In genomic region chr15:10720188-10720587, GRCm38 (mm10) we compare ENCODE assay signal across 30 mouse cellular contexts. TPM values are rescaled to one million over a fixed set of nuclear protein-coding genes. Genes with fewer than 3 reads are reported as not detected.
A peak's percentile ranks its signal among the peaks of the same experiment; 100 is the strongest.
DNase-seq lines count a peak whose midpoint lies in the region; ATAC-seq and TF ChIP-seq lines count a peak whose summit lies in the region.
"Had no signal": no experiment of that assay in that cellular context is flagged by ENCODE, and none has a peak within 500 bp of the region (broad histone marks: within the 10 kb centered on the region; RNA-seq: fewer than 3 reads in every experiment).

No protein-coding gene starts in this region.

- H3K27ac ChIP-seq in kidney, embryonic 15.5 days = peak overlapping the region; percentile 10; the same call in 1 of the 2 replicates
- H3K27ac ChIP-seq in testis, adult 2 months (ENCODE audit: control insufficient read depth, insufficient read depth, low read depth, low read length) = no peak overlapping the region
- H3K27ac ChIP-seq: hindbrain, embryonic 15.5 days; layer of hippocampus, adult 2 months; liver, embryonic 12.5 days; midbrain, embryonic 13.5 days; stomach, embryonic 15.5 days had no signal

- TF ChIP-seq POLR2A in testis, adult 2 months (IDR thresholded peaks at IDR 0.05; ENCODE audit: control insufficient read depth, low read depth, low read length) = peak; percentile 39; the same call in 1 of the 2 replicates

- WGBS in kidney, embryonic 15.5 days = 75% methylated on average over 11 of the region's 11 CpGs

- no peak for ATAC-seq in kidney, embryonic 15.5 days (replicated peaks; ENCODE audit: low FRiP score)
- ATAC-seq: activated CD4-positive, CD25-positive, alpha-beta regulatory T cell, adult 4 months; forebrain, embryonic 16.5 days; inflammation-experienced regulatory T-cells, adult 6 months; liver, embryonic 12.5 days; liver, postnatal 0 days; midbrain, embryonic 13.5 days had no signal

- no peak for DNase-seq in kidney, adult 8-10 months
- no peak for DNase-seq in testis, postnatal 14 days (ENCODE audit: low spot score)
- DNase-seq in lung, postnatal 14 days = peak; percentile 41
- no peak for DNase-seq in left cerebral cortex, adult 11 months (ENCODE audit: low spot score)
- no peak for DNase-seq in embryo, embryonic 9.5 days (ENCODE audit: extremely low spot score)
- DNase-seq: adrenal gland, adult 2 months; cerebellum, adult 8-10 months; cerebellum, postnatal 25 days; heart, postnatal 14 days; kidney, adult 11 months; kidney, postnatal 36 days; left cerebral cortex, postnatal 4 days; liver, postnatal 0 days; right cerebral cortex, postnatal 25 days; thymus, adult 18-20 months; thymus, postnatal 25 days had no signal

- H3K4me2 ChIP-seq in kidney, embryonic 15.5 days = no peak overlapping the region
- H3K4me2 ChIP-seq: embryonic facial prominence, embryonic 13.5 days; hindbrain, embryonic 15.5 days; liver, embryonic 12.5 days; midbrain, embryonic 13.5 days; stomach, embryonic 15.5 days had no signal

- peaks cover 28% of the 10 kb centered on the region for H3K4me1 ChIP-seq in kidney, embryonic 15.5 days
- H3K4me1 ChIP-seq in testis, adult 2 months (ENCODE audit: control insufficient read depth, insufficient read depth, low read length) = no peaks in the 10 kb centered on the region
- H3K4me1 ChIP-seq: stomach, embryonic 15.5 days had no signal

- no peaks in the 10 kb centered on the region; the same call in 1 of the 2 replicates for H3K36me3 ChIP-seq in kidney, embryonic 15.5 days
- H3K36me3 ChIP-seq in testis, adult 2 months (ENCODE audit: control insufficient read depth, insufficient read depth, low read length) = no peaks in the 10 kb centered on the region; the same call in 1 of the 2 replicates
- H3K36me3 ChIP-seq: hindbrain, embryonic 15.5 days; liver, embryonic 12.5 days; midbrain, embryonic 13.5 days; stomach, embryonic 15.5 days had no signal

- TF ChIP-seq CTCF in testis, adult 2 months (IDR thresholded peaks at IDR 0.05; ENCODE audit: control insufficient read depth, insufficient read depth, insufficient replicate concordance, low read depth, low read length) = no peak

- H3K4me3 ChIP-seq in kidney, embryonic 15.5 days (replicated peaks) = no peak overlapping the region
- H3K4me3 ChIP-seq in testis, adult 2 months (ENCODE audit: control insufficient read depth, low read depth, low read length) = peak overlapping the region; percentile 57
- H3K4me3 ChIP-seq: embryonic facial prominence, embryonic 13.5 days; erythroblast, embryonic 14.5 days; hindbrain, embryonic 10.5 days; hindbrain, embryonic 15.5 days; layer of hippocampus, adult 2 months; liver, embryonic 12.5 days; megakaryocyte, embryonic 14.5 days; midbrain, embryonic 13.5 days; stomach, embryonic 15.5 days had no signal

- H3K9ac ChIP-seq in kidney, embryonic 15.5 days = no peak overlapping the region
- H3K9ac ChIP-seq: embryonic facial prominence, embryonic 13.5 days; hindbrain, embryonic 15.5 days; liver, embryonic 12.5 days; liver, postnatal 0 days; midbrain, embryonic 13.5 days; stomach, embryonic 15.5 days had no signal

- no peaks in the 10 kb centered on the region for H3K9me3 ChIP-seq in kidney, embryonic 15.5 days (replicated peaks)
- H3K9me3 ChIP-seq: hindbrain, embryonic 15.5 days; liver, embryonic 12.5 days; midbrain, embryonic 13.5 days; stomach, embryonic 15.5 days had no signal

- H3K27me3 ChIP-seq in kidney, embryonic 15.5 days = no peaks in the 10 kb centered on the region
- H3K27me3 ChIP-seq in testis, adult 2 months (ENCODE audit: control insufficient read depth, insufficient read depth, low read length) = no peaks in the 10 kb centered on the region
- H3K27me3 ChIP-seq: embryonic facial prominence, embryonic 13.5 days; hindbrain, embryonic 15.5 days; midbrain, embryonic 13.5 days; stomach, embryonic 15.5 days had no signal

RNA-seq across cellular contexts. Expression of gene Rai14, which starts 5.8 kb away (rescaled TPM):
- polyA plus RNA-seq in kidney, embryonic 15.5 days (2015; fragmentation: Nextera tagmentation; extraction: Ambion mirVana) = 66.4 and 67.8 TPM in 2 replicates
- 66.8 and 80.0 TPM in 2 replicates for polyA plus RNA-seq in testis, adult 2 months (2012; rRNA removed)
- polyA plus RNA-seq: erythroblast, embryonic 14.5 days had no signal
